14 mouse cellular contexts compared by ENCODE assay signal in the genomic region with DNA sequence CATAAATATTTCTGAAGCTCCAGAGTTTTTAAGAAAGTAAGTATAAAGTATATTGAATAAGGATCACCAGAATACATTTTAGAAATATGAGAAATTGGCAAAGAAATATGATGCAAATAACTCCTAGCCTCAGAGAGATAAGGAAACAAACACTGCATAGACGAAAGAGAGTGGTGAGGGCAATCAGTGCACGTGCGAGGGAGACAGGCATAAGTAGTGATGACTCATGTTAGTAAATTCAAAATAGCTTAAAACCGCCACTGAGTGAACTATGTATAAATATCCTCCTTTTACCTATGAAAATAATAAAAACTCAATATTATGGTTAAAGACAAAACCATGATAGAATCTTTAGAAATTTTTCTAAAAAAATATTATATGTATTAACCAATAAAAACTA.
"Had no signal": no experiment of that assay in that cellular context is flagged by ENCODE, and none has a peak within 500 bp of the region (broad histone marks: within the 10 kb centered on the region; RNA-seq: fewer than 3 reads in every experiment).

No protein-coding gene starts in this region.

- H3K9ac ChIP-seq: neural tube, embryonic 12.5 days; stomach, embryonic 15.5 days had no signal

- H3K36me3 ChIP-seq: neural tube, embryonic 12.5 days; stomach, embryonic 15.5 days had no signal

- H3K4me3 ChIP-seq: neural tube, embryonic 12.5 days; stomach, embryonic 15.5 days had no signal

- DNase-seq: right cerebral cortex, adult 18-20 months; right cerebral cortex, postnatal 14 days; right cerebral cortex, postnatal 25 days; right cerebral cortex, postnatal 4 days; spleen, adult 18-20 months; thymus, adult 18-20 months; thymus, adult 2 months; thymus, postnatal 14 days; thymus, postnatal 25 days; thymus, postnatal 36 days; thymus, postnatal 4 days had no signal

- H3K27ac ChIP-seq: neural tube, embryonic 12.5 days; stomach, embryonic 15.5 days; stomach, postnatal 0 days had no signal

- H3K27me3 ChIP-seq: neural tube, embryonic 12.5 days; stomach, embryonic 15.5 days had no signal

- H3K4me2 ChIP-seq: neural tube, embryonic 12.5 days; stomach, embryonic 15.5 days had no signal

- H3K9me3 ChIP-seq: neural tube, embryonic 12.5 days; stomach, embryonic 15.5 days had no signal

- H3K4me1 ChIP-seq: neural tube, embryonic 12.5 days; stomach, embryonic 15.5 days had no signal
